Mouse (Mus musculus) yolk sac, embryonic 10.5 days (tissue): ENCODE results near the gene Mcat.

Source experiments
- DNase-seq: peaks from one replicate; pipeline ENCODE4 v3.0.0-alpha.2; 2017; ENCODE audit warnings: low spot score

Mcat gene

DNA sequence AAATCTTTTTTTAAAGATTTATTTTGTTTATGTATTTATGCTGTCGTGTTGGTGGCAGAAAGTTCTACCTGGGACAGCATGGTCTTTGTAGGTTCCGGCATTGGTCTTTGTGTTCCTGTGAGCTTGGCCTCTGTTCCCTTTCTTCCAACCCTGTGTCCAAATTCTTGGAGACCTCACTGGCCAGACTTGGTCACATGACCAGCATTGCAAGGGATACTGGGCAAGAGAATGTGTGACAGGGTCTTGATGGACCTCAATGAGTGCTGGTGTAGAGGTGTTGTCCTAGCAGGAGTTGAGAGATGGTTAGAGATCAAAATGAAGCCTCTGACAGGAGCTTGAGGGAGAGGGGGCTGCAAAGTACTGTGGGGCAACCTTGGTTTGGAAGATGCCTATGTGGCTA is 24.7 kb downstream of the Mcat start:
- no peak for DNase-seq

DNA sequence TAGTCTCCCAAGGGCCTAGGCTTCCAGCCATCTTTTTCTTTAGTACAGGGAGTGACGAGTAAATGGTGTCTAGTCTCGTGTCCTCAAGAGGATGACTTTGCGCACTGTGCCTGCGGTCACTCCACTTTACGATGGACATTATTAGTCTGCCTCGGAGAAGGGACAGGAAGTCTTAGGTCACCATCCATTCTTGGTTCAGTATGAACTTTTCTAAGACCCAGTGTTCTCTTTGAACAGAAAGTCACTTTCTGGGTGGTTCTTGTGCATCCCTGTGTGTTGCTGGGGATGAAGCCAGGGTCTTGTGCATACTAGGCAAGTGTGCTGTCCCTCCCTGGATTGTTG is 27.7 kb downstream of the Mcat start:
- DNase-seq = no peak

DNA sequence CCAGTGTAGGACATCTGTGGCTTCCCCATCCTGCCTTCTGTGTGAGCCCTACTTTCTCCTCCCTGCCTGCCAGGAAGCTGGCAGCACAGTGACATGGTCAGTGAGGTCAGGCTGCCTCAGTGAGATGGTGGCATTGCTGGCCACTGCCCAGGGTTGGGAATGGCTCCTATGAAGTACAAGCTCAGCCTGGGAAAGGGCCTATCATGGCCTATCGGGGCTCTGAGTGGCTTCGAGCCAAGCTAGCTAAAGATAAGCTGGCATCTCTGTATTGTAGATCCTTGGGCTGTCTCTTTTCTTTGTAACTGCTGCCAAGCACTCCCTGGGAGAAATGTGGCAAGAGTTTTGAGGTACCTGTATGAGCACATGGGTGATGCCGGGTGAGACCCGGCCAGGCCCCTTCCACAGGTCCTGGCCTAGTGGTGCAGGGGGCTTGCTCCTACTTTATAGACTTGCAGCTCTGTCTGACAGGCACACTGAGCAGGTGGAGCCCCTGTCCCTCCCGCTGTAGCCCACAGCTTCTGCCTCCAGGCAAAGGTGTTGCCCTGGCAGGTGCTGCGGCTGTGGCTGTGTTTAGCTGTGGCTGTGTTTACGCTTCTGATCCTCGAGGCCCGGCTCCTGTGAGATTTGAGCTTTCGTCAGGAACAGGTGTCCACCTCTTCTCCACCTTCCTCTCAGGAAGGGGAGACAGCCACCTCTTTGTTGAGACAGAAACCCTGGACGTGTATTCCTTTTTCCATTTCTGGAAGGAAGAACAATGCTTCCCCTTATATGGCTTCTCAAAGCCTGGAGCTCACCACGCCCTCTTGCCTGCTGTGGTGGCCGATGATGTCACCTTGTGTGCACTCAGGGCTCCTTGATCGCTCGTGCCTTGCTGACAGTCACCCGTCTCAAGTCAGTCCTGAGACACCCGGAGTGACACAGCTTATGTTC is 28.4 kb downstream of the Mcat start:
- no peak for DNase-seq

DNA sequence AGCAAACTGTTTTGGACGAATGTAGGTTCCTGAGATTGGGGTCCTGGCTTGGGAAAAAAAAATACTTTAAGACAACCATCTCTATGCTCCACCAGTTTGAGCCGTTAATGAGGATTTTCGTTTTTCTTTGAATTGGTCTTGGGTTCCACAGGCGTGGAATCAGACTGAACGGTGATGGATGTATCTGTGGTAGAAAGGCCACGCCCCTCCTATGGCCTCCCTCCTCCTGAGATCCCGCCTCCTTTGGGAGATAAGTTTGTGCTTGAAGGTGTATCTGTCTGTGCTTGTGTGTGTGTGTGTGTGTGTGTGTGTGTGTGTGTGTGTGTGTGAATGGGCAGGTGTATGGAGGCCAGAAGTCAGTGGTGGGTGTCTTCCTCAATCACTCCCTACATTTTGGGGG is 31.0 kb downstream of the Mcat start:
- no peak for DNase-seq

DNA sequence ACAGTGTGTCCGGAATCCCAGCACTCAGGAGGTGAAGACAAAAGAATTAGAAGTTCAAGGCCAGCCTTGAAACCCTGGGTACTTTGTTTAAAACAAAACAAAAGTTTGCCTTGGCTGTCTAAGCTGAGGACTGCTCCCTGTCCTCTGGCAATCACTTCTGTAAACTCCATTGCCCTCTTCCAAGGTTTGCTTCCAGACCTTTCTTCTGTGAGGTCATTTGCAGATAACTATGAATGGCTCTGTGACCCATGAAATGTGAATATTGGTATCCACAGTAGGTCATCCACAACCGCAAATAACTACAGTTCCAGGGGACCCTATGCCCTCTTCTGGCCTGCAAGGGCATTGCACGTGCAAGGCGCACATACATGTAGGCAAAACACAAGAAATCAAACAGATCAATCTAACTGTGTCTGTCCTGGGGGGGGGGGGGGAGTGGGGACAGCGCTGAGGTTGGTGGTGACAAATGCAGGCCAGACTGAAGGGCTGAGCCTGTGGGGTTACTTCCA is 31.6 kb downstream of the Mcat start:
- DNase-seq = no peak

DNA sequence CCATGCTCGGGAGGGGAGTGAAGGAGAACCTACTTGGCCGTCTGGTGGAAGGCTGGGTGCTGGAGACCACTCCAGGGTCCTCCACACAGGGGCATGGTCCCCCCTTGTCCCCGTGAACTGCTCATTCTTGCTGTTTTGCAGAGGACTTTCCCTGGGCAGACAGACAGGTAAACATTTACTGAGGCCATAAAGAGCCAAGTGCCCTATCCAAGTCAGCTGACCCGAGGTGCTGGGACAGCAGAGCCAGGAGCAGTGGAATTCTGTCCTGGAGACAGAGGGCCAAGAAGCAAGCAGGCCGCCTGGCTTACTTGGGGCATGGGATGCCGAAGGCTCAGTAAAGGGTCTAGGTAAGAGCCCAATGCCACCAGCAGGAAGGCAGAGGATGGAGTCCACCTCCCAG is 32.9 kb downstream of the Mcat start:
- DNase-seq = peak; percentile 51

DNA sequence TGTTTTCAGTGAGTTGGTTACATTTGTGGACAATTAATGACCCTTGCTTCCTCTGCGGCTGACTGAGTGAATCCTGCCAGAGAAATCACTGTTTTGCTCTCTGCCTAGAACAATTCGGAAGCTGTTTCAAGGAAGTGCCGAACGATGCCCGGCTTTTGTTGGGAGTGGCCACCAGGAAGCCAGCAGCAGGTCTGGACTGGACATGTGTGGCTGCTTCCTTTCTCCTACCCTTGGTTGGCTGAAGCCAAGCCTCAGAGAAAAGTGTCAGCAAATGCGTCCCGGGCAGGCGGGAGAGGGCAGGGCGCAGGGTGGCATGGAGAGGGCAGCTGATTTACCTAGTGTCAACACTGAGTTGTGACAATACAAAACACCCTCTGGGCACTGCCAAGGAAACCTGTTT is 33.4 kb downstream of the Mcat start:
- DNase-seq = no peak

DNA sequence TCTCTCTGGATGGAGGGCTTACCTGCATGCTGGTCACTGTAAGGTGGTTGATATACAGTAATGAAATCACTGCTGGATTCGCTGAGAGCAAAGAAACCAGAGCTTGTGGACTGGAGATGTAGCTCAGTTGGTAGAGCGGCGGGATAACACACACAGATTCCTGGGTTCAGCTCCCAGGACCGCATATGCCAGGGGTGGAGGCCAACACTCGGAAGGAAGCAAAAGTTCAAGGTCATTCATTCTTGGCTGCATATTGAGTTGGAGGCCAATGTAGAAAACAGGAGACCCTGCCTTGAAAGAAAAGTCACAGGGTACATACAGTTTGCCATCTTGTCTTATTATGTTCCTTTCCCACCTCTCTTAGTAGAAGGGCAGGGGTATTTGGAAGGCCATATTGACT is 33.8 kb downstream of the Mcat start:
- DNase-seq = no peak

DNA sequence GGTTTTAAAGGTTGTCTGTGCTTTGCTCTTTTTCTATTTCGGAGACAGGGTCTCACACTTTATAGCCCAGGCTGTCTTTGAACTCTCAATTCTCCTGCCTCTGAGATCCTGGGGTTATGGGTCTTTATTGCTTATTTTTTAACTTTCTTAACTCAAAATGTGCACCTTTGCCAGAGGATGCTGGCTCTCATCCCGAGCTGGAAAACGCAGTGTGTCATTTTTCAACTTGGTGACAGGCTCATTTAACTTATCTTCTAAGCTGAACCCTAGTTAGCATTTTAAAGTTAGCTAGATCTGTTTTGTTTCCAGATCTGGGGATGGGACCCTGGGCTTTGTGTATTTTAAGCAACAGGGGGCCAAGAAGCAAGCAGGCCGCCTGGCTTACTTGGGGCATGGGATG is 34.7 kb downstream of the Mcat start:
- no peak for DNase-seq

DNA sequence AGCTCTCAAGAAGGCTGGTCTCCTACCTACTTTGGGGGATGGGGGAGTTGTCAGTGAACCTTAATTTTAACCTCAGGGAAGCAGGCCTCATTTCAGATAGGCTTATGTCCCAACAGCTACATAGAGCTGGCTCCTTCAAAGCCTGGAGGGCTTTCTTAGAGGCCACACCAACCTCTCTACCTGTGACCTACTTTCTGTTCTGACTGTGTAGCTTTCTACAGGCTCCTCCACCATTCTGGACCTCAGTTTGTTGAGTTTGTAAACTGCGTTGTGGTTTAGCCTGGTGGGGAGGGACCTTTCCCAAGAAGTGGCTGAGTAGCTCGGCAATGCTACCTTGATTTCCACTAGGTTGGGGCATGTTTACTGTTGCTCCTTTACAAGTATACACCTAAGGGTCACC is 35.8 kb downstream of the Mcat start:
- DNase-seq = no peak

DNA sequence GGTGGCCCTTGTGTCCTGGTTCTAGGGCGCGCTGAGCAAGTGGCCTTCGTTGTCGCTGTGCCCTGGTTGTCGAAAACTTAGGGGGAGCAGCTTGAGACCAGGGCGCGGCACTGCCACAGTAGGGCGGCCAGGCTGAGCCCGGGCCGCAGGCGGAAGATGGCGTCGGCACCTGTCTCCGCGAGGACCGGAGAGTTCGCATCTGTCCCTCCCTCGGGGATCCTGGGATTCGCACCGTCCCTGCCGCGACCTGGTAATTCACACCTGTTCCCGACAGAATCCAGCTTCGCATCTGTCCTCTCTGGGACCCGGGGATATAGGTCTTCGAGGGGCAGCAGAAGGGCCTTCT is 36.5 kb downstream of the Mcat start:
- no peak for DNase-seq

DNA sequence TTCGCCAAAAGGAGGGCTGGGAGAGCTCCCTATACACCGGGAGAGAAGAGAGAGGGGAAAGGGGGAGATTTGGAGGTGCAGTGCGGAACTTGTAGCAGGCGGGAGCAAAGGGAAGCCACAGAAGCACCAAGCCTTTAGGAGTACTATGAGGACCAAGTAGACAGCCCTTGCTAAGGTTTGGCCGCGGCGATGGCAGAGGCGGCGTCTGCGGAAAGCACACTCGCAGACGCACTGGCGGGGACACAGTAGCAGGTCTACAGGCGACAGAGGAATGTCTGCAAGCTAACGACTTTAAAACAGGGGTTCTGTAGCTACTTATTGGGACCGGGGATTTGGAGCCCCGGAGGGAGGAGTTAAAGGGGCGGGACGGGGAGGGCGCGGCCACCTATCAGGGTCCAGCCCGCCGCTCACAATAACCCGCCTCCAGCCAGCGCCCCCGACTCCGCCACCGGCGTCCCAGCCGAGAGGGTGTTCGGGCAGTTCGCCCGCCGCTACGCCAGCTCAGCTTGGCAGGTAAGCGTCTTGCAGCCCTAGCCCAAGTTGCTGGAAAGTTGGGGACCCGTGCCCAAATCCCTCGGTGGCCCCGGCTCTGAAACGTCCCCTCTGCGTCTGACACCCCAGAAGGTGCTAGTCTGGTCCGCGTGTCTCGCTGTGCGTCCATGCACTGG is 37.0 kb downstream of the Mcat start, which contains the start of gene Bik:
Gene Bik, plus strand, starts transcription at position 439 of the 668 bp plus-strand sequence.
- DNase-seq = peak; percentile 83

DNA sequence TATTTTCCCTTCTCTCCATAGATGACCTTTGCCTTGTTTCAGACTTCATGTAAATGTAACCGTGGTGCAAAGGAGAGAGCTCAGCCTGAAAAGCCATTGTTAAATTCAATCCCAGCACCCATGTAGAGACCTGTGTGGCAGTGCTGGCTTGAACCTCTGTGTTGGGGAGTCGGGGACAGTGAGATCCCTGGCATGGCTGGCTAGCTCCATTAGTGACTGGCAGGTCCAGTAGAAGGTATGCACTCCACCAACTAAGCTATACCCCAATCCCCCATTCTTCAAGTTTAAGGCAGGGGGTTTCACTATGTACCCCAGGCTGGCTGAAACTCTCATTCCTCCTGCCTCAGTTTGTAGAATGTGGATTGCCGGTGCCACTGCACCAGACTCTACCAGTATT is 39.3 kb downstream of the Mcat start:
- no peak for DNase-seq

DNA sequence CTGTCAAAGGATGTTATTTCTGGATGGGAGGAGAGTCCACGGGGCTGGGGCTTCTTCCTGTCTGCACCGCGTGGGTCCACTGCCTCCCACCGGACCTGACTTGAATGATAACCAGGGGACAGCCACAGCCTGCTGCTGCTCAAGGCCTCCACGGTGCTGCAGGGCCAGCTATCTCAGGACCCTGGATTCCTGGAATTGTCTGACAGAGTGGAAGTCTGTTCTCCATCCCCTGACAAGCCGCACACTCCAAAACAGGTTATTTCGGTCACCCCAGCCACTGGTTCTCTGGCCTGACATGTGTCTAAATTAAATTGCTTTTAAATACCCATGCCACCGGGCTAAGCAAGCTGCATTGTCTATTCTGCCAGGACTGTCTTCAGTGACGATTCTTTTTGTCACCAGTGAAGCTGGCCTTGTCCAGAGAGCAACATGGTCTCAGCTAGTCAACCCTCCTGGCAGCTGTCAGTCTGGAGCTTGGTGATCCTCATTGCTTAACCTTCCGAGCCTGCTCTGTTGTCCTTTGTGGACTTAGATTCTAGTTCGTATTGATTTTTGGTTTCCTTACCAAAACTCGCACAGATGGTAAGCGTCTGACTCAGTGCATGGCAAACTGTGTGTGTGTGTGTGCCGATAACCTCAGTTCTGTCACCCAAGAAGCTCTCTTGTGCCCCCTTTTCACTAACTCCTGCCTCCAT is 39.8 kb downstream of the Mcat start:
- no peak for DNase-seq

DNA sequence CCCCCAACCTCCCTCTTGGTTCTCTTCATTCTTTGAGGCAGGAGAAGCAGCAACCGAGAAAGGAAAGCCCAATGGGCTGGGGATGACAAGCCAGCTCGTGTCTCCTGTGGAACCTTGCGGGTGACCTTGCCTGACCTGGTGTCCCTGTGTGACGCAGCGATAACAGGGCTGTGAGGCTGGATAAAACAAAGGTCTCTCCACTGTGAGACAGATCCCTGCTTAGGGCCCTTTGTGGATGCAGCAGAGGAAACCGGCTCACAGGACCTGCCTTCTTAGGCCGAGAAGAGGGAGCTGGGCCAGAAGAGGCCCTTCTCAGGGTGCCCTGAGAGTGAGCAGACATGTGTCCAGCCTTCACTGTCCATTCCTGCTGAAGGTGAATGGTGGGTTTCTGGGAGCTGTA is 40.4 kb downstream of the Mcat start:
- DNase-seq = no peak

DNA sequence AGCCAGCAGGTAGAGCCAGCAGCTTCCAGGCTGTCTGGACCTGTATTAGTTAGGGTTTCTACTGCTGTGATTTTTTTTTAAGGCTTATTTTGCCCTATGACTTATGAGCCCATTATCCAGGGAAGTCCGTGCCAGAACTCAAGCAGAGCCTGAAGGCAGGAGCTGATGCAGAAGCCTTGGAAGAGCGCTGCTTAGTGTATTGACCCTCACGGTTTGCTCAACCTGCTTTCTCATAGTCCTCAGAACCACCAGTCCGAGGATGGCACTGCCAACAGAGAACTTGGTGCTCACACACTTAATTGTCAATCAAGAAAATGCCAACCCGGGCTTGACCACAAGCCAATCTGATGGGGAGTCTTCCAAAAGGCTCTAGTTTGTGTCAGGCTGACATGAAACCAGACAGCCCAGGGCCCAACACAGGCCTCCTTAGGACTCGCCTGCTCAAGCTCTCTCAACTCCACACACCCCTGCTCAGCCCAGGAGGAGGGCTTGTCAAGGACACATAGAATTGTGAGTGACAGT is 42.7 kb downstream of the Mcat start:
- no peak for DNase-seq

DNA sequence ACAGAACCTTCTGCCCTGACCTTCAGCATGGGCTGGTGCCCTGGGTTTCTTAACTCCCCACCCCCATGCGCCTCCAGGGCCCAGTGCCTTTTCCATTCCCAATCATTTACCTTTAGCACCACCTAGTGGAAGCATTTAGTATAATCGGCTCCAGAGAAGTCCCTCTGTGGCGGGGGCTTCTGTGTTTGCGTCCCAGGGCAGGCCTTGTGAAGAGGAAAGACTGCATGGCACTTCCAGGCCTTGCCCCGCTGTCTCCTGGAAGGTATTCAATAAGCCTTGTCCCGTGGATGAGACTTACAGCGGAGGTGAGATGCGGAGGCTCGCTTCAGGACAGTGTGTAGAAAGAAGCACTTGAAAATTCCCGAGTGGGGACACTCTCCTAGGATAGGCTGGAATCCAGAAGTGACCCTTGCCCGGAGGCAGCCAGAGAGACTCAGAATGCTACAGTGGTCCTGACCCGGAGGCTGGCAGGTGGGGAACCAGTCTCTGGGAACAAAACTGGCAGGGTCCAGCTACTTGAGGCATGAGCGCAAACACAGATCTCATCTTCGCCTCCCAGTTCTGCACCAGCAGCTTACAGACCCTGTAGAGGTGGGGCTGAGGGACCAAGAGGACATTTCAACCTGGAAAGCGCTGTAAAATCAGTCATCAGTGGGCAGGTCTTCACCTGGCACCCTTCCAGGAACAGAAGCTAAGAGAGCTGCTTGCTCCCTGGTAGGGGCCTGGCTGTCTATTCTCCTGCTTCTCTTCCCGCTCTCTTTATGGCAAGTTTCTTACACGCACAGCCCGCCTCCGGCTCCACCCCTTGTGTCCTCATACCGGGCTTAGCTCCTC is 45.2 kb downstream of the Mcat start:
- peak; percentile 73 for DNase-seq

DNA sequence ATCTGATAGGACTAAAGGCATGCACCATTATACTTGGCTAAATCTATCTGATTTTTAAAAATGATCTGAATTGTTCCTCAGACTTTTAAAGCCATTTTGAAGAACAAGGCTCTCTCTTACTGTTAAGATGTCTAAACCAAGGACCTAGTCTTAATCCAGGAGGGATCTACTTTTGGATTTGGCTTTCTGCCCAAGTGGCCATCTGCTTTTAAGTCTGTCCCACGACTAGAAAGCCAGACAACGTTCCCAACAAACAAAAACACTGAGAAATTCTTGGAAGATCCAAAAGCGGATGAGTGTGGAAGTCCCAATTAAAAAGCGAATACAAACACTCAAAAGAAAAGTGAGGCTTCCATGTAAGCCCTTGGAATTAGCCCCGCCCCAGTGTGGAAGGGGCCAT is 48.6 kb downstream of the Mcat start:
- no peak for DNase-seq

DNA sequence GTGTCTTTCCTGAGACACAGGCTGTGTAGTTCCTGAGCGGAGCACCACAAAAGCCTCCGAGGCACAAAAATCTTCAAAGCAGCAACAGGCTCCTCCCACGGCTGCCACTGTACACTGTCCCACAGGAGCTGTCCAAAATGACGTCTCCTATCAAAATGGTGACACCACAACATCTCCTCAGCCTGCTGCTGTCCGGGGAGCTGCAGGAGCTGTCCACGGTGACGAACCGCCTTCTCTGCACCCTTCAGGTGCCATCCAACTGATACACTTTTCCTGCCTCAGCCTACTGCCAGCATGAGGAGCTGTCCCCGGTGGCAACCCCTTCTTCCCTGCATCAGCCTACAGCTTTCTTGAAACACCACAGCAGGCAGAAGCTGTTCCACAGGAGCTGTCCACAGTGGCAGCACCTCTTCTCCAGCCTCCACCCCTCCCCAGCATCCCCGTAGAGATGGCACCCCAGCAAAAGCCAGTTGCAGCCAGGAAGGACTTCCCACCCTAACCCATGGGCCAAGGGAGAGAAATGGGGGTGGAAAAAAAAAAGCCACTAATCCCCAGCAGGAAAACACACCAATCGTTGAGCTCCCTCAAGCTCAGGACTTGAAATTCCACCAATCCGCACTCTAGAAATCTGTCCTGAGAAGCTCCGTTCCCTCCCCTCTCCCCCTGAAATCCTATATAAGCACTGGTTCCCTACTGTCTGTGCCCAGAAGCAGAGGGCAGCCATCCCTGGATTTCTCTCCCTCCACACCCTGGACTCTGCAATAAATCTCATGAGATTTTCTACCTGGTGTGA is 50.9 kb downstream of the Mcat start:
- DNase-seq = no peak

DNA sequence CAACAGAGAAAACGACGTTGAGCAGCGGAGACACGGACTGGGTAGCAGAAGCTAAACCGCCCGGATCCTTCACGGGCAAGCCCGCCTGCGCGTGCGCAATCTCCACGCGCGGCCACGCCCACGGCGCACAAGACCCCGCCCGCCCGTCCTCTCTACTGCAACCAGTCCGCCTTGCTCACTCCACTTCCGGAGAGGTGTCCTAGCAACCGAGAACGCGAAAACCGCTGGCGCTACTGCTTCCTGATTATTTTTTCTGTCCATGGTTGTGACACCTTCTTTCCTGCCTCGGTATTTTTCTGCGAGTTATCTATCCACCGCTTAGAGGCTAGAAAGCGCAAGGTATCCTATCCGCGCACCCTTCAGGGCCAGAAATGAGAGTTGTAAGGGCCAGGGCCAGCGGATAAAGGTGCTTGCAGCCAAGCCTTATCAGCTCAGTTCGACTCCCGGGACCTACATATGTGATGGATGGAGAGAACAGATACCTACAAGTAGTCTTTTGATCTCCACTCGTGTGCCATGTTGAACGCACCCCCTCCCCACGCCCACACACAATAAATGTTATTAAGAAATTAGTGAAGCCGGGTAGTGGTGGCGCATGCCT is 52.7 kb downstream of the Mcat start, which contains the start of gene Ttll1:
Gene Ttll1, minus strand, starts transcription at position 89 of the 601 bp plus-strand sequence.
- DNase-seq = peak; percentile 94
